Mouse (Mus musculus) brown adipose tissue, adult 24 weeks (tissue): ENCODE measurements around the gene Rps12-ps3. TPM values are rescaled to one million over a fixed set of nuclear protein-coding genes. Genes with fewer than 3 reads are reported as not detected.
A peak's percentile ranks its signal among the peaks of the same experiment; 100 is the strongest.

ENCODE experiments used
- H3K27ac ChIP-seq: fragments of 200-500 bp; replicated peaks from 2 replicates; pipeline ENCODE4 v1.5.1; 2012; ENCODE audit warnings: low read depth, mild to moderate bottlenecking, low read length
- H3K4me1 ChIP-seq: fragments of 200-500 bp; 2 replicates; pipeline ENCODE4 v1.6.1; 2012; ENCODE audit warnings: low read length, mixed read lengths; ENCODE audit not compliant: control insufficient read depth, insufficient read depth, insufficient read length
- H3K4me3 ChIP-seq: fragments of 200-500 bp; 2 replicates; pipeline ENCODE4 v1.5.1; 2012; ENCODE audit warnings: low read depth, mild to moderate bottlenecking, low read length, moderate library complexity; ENCODE audit not compliant: insufficient read depth
- polyA plus RNA-seq: library from polyadenylated mRNA; stranded (reverse); fragments of >200 nt; gene quantifications from 2 replicates; pipeline ENCODE4 v1.2.4, GENCODE M21; 2012; ENCODE audit not compliant: missing spikeins, insufficient read depth, insufficient read length

Gene Rps12-ps3
- polyA plus RNA-seq: 71.0 and 503 TPM in 2 replicates

DNA sequence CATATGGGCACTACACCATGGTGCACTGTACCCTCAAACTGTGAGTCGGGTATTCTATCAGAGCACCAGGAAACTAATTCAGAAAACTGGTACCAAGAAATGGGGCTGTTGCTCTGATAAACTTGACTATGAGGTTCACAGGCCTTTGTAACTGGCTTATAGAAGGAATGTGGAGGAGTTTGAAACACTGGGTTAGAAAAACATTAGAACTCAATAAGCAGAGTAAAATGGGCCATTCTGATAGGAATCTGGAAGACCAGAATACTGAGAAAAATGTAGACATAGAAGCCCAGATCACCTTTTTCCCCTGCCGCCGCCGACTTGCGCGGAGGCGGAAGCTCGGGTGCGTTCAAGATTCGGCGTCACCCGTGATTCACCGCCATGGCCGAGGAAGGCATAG, at the start of gene Rps12-ps3:
Gene Rps12-ps3, plus strand, starts transcription at position 301 of the 400 bp plus-strand sequence.
- H3K27ac ChIP-seq: no peak within 1 kb of the TSS
- no peaks in the 10 kb centered on the region for H3K4me1 ChIP-seq
- H3K4me3 ChIP-seq: no peak within 1 kb of the TSS

DNA sequence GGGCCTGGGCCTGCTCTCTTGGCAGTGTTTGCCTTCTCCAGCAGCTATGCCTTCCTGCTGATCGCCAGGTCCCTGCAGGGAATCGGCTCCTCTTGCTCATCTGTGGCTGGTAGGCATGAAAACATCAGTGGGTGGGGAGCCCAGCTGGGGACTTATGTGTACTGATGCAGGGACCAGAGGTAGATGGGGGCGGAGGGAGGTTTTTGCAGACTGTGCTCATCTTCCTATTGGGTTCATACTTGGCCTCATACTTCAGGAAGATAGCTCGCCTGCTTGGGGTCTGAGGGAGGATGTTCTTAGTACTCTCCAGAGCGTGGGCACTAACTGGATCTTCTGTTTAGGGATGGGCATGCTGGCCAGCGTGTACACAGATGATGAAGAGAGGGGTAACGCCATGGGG, 48.9 kb upstream of the Rps12-ps3 start:
- no peak overlapping the region for H3K4me3 ChIP-seq
- no peaks in the 10 kb centered on the region for H3K4me1 ChIP-seq
- no peak overlapping the region for H3K27ac ChIP-seq

DNA sequence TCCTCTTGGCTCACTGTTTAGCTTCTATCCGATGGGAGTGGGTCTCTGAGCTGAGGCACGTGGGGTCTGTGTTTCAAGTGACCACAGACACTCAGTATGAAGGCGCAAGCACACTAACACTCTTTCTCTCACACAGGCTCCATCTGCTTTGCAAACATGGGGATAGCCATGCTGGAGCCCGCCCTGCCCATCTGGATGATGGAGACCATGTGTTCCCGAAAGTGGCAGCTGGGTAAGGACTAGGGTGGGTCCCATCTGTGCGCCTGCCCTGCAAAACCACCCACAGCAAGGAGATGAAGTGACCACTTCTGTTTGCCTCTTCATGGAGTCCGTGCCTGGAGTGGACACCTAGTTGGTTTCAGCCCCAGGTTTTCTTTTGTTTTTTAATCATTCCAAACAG, 45.7 kb upstream of the Rps12-ps3 start:
- no peaks in the 10 kb centered on the region for H3K4me1 ChIP-seq
- no peak overlapping the region for H3K4me3 ChIP-seq
- H3K27ac ChIP-seq: no peak overlapping the region

DNA sequence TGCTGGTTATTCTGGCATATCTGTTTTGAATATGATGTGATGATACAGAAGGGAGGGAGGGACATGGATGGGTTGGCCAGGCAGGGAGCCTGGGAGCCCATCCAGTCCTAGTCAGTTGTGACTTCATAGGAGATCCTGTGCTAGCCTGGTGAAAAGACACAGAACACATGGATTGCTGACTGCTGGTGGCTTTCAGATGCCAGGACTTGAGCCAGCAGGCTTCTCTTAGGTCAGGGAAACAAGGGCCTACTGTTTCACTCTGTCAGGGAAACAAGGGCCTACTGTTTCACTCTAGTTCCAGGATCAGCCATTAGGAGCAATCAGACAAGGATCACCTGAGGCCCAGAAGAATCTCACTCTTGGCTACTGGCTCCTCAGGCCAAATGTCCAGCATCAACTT, 41.2 kb upstream of the Rps12-ps3 start:
- Histone ChIP-seq H3K27ac (no peak overlapping the region), H3K4me3 (no peak overlapping the region), H3K4me1 (no peaks in the 10 kb centered on the region)

DNA sequence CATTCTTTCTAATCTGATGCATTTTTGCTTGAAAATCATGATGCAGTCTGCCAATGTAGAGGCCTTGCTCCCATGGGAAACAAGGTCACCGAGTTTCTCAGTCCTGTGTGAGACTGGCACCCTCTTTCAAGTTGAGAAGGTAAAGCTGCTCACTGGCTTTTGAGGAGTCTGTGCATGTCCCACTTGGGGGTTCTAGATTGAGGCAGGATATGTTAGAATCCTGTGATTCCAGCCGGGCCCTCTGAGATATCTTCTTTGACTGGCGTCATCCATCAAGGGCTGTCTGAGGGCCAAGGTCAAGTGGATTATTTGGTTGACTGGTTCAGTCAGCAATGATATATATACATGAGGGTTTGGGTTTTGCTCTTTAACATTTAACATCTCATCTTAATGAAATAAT, 40.1 kb upstream of the Rps12-ps3 start:
- no peaks in the 10 kb centered on the region for H3K4me1 ChIP-seq
- H3K4me3 ChIP-seq: no peak overlapping the region
- no peak overlapping the region for H3K27ac ChIP-seq

DNA sequence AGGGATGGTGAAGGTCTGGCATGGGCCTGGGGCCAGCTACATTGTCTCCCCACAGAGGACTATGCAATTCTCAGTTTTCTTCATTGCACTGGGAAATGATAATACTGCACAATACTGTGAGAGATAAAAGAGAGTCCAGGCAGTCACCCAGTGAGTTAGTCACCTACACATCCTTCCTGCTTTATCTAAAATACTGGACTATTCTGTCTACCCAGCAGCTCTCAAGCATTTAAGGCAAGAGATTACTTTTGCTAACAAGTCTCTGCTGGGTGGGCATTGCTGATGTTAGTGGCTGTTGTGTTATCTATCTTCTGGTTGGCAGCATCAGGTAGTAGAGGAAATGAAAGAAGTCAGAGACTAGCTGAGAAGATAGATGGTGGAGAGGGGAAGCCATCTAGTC, 33.0 kb upstream of the Rps12-ps3 start:
- H3K27ac ChIP-seq: no peak overlapping the region

DNA sequence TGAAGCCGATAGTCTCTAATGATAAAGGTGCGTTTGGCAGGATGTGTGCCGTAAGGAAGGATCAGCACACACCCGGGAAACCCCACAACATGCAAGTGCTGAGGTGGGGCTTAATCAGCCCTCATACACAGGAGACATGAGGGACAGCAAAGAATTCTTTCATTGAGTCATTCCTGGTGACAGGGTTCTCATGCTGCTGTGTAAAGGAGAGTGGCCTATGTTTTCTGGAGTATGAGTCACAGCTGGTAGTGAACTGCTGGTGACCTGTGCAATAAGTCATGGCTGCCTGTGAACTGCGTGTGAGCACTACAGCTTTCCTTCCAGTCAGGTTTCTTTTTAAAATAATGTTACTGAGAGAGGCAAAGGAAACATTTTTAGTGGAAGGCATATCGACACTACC, 32.3 kb upstream of the Rps12-ps3 start:
- Histone ChIP-seq H3K27ac (no peak overlapping the region), H3K4me3 (no peak overlapping the region), H3K4me1 (no peaks in the 10 kb centered on the region)

More for the DNA sequence above, 33.0 kb upstream of the Rps12-ps3 start:
- no peak overlapping the region for H3K4me3 ChIP-seq
- H3K4me1 ChIP-seq: no peaks in the 10 kb centered on the region

DNA sequence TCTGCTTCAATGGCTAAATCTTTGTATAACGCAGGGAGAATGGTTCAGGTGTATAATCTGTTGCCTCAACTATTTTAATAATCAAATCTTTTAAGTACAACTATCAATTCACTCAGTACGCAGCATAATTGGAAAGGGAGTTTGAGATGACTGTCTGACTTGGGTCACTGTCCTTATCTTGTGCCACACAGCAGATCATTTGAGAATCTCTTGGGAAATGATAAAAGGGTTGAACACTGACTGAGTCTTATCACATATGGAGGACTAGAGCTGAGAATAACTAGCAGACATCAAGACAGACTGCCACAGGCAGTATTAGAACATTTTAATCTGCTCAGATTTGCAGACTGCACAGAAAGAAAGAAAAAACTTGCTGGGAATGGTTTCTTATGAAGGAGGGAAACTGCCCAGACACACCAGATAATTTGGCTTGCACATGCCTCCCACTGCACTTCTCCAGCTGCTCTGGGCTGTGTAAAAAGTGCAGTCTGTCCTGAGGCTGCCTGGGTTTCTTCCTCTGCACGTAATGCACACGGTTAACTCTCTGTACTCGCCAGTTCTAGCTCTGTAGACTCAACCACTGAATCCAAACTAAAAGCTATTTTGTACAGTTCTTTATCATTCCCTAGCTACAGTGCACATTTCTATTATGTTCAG, 29.8 kb upstream of the Rps12-ps3 start:
- Histone ChIP-seq H3K4me3 (no peak overlapping the region), H3K27ac (no peak overlapping the region), H3K4me1 (no peaks in the 10 kb centered on the region)

DNA sequence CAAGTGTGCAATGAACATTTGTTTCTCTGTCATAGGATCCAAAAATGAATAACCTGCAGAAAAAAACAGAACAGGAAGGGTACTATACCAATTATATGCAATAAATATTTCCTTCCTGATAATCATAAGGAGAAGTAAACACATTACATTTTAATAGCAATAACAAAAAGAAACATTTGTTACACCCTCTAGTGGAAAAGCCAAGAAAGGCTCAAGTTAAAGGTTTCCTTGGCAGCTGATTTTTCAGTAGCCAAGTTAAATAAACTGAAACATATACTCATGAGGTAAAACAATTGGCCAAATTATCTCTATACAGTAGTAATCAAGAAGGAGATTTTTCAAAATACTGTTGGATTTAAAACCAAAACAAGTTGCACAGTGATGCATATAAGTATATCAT, 6.8 kb upstream of the Rps12-ps3 start:
- H3K27ac ChIP-seq: no peak overlapping the region
- no peak overlapping the region for H3K4me3 ChIP-seq
- H3K4me1 ChIP-seq: no peaks in the 10 kb centered on the region

DNA sequence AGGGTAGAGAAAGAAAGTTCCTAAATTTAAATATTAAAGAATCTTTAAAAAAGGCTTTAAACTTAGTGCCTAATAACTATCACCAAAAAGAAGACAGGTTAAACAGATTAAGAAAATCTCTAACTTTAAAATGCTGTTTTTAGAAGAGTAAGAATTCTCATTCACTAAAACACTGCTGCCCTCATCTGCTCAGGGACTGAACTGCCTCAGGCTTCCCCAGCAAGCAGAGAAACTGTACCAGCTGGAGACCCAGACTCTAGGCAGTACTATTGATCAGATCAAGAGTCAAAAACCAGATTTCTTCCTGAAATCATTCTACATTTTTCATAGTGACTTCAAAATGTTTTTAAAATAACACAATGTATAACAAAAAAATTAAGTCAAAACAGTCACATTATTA, 5.5 kb upstream of the Rps12-ps3 start:
- Histone ChIP-seq H3K4me1 (no peaks in the 10 kb centered on the region), H3K27ac (no peak overlapping the region), H3K4me3 (no peak overlapping the region)

DNA sequence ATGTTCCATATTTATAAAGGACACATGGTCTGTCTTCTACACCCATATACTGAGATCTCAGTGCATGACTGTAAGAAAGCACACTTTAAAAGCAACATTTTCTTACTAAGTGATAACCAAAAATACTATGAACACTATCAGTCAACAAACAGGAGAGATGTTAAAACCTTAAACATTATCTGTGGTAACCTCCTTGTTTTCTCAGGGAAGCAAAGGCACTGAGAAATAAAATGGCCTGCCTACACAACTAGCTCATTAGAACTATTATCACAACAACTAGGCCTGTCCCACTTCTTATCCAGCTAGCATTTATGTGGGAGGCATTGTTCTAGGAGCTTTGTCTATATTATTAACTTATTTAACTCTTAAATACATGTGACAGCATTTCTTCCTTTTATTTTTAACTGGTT, 8.7 kb downstream of the Rps12-ps3 start:
- Histone ChIP-seq H3K4me1 (no peaks in the 10 kb centered on the region), H3K27ac (no peak overlapping the region), H3K4me3 (no peak overlapping the region)

DNA sequence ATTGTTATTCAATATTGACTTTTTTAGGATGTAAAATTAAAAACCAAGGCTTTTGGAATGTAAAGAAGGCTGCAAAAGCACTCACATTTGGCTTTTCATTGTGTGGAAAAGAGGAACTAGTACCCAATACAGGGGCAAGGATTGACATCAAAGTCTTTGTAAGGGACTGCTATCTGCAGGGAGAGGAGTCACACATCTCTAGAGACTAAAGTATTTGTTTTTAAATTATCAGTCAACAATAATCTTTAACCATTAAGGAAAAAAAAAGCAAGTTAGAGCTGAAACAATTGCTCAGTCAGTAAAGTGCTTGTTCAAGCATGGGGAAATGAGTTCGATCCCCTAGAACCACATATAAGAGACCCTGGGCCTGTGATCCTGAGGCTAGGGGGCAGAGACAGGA, 14.6 kb downstream of the Rps12-ps3 start:
- Histone ChIP-seq H3K4me1 (no peaks in the 10 kb centered on the region), H3K4me3 (no peak overlapping the region), H3K27ac (no peak overlapping the region)

DNA sequence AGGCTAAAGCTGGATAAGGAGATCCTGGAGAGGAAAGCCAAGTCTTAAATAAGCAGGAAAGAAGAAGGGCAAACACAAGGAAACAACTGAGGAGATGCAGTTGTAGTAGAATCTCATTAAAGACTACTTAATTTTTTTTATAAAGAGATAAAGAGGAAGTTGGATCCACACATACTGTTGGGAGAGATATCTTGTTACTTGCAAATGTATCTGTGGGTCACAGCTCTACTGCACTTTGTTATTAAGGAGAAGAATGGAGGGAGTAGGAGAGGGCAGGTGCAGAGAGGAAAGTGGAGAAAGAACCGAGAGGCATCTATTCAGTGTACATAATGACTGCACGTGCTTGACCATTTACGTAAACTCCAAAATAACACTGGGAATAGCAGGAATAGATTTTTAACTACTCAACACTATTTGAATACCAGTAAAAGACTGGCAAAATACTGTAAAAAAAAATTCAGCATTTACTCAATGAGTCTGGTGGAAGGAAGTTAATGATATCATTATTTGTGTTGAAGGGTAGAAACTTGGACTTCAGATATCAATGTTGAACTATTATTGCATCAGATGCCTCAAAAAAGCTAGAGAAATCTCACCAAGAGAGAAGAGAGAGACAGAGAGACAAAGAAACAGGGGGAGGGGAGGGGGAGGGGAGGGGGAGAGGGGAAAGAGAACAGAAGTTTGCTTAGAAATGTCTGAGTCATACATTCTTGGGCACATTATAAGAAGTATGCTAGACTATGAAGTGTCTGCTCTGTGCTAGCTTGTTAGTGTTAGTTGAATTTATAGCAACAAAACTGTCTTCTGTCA, 16.0 kb downstream of the Rps12-ps3 start:
- Histone ChIP-seq H3K4me1 (no peaks in the 10 kb centered on the region), H3K4me3 (no peak overlapping the region), H3K27ac (no peak overlapping the region)

DNA sequence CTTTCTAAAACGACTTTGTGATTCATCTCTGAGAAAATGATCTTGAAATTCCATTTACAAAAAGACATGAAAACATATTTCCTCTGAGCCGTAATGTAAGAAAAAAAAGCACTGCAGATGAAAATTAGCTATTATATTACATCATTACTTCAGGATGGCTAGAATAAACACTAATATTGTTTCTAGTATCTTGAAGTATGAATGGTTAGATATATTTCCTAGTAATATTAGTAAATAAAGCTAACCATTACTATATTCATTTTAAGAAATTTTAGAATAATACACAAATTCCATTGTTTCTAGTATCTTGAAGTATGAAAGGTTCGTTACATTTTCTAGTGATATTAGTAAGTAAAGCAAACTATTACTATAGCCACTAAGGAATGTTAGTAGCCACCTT, 17.8 kb downstream of the Rps12-ps3 start:
- Histone ChIP-seq H3K27ac (no peak overlapping the region), H3K4me1 (peaks cover 3% of the 10 kb centered on the region; the same call in 1 of the 2 replicates), H3K4me3 (no peak overlapping the region)

DNA sequence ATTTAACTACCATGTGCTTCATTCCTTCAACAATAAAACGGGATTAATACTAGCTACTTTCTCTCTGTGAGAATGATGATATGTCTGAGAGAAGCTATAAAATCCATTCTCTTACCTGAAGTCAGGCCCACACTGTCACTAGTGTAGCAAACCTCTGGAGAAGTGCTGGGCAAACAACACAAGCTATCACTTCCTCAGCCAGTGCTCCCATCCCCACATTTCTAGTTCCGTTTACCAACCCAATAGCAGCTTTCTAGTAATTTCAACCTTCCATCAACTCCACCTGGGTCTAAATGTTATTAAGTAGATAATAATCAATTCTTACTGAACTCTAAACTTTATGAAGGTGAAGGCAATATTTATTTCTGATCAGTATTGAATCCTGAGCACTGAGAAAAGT, 20.9 kb downstream of the Rps12-ps3 start:
- Histone ChIP-seq H3K4me3 (no peak overlapping the region), H3K27ac (no peak overlapping the region)

DNA sequence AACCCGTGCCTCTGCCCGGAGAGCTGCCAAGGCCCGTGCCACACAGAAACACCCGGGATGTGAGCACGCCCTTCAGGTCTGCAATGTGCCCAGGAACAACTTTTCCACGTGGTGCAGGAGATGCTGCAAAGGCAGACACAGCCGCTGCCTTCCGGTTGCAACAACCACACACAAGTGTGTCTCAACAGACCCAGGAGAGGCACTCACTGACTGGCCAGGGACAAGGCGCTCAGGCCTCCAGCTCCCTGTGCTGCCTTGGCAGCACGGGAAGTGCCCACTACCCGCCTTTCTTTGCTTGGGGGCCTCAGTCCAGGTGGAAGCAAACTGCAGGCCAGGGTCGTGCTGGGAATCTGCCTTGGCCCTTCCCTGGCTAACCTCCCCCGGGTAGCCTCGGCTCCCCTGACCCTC, 22.2 kb downstream of the Rps12-ps3 start:
- H3K4me3 ChIP-seq: peak overlapping the region; percentile 95
- no peak overlapping the region for H3K27ac ChIP-seq
- peaks cover 3% of the 10 kb centered on the region; the same call in 1 of the 2 replicates for H3K4me1 ChIP-seq

More for the DNA sequence above, 20.9 kb downstream of the Rps12-ps3 start:
- peaks cover 3% of the 10 kb centered on the region; the same call in 1 of the 2 replicates for H3K4me1 ChIP-seq
